Mouse (Mus musculus) heart, adult 2 months (tissue): Measurements from ENCODE around the gene Bcl9l. TPM values are rescaled to one million over a fixed set of nuclear protein-coding genes. Genes with fewer than 3 reads are reported as not detected.

Source experiments
- DNase-seq, 2 experiments: peaks; one replicate each; pipeline ENCODE4 v3.0.0; 2021
- H3K27ac ChIP-seq: fragments of 200-600 bp; 2 replicates; pipeline ENCODE4 v1.8.1; 2022
- H3K27me3 ChIP-seq: fragments of 200-500 bp; 2 replicates; pipeline ENCODE4 v1.6.1; 2012; ENCODE audit warnings: mild to moderate bottlenecking, low read length, inconsistent platforms, mixed read lengths; ENCODE audit not compliant: control insufficient read depth, insufficient read depth
- H3K36me3 ChIP-seq: fragments of 200-500 bp; 2 replicates; pipeline ENCODE4 v1.6.1; 2012; ENCODE audit warnings: low read length, inconsistent platforms; ENCODE audit not compliant: control insufficient read depth, insufficient read depth
- H3K4me1 ChIP-seq: fragments of 200-500 bp; 2 replicates; pipeline ENCODE4 v1.6.1; 2011; ENCODE audit warnings: low read length; ENCODE audit not compliant: control insufficient read depth, insufficient read depth
- H3K4me3 ChIP-seq: fragments of 200-600 bp; 2 replicates; pipeline ENCODE4 v1.8.1; 2022
- H3K79me2 ChIP-seq: fragments of 200-500 bp; replicated peaks from 2 replicates; pipeline ENCODE4 v1.6.1; 2012; ENCODE audit warnings: mild to moderate bottlenecking, inconsistent platforms, low read length, moderate library complexity, mixed read lengths; ENCODE audit not compliant: control insufficient read depth, insufficient read depth
- H3K9ac ChIP-seq: fragments of 200-500 bp; 2 replicates; pipeline ENCODE4 v1.6.1; 2012; ENCODE audit warnings: low read depth, mild to moderate bottlenecking, control low read depth, inconsistent platforms, low read length, mixed read lengths
- CTCF ChIP-seq: fragments of 200-600 bp; IDR thresholded peaks from 2 replicates; pipeline ENCODE4 v1.8.1; 2022; ENCODE audit warnings: antibody characterized with exemption, mild to moderate bottlenecking, moderate library complexity
- EP300 ChIP-seq: fragments of 200-500 bp; IDR thresholded peaks from 2 replicates; pipeline ENCODE4 v1.6.1; 2011; ENCODE audit warnings: low read depth, low read length, control low read depth; ENCODE audit not compliant: insufficient read depth
- POLR2A ChIP-seq: fragments of 200-500 bp; IDR thresholded peaks from 2 replicates; pipeline ENCODE4 v1.6.1; 2011; ENCODE audit warnings: mild to moderate bottlenecking, low read depth, low read length, control low read depth; ENCODE audit not compliant: insufficient read depth
- WGBS: fragments of 180-500 bp; shearing (Covaris S2); methylation state at CpG from one replicate; pipeline ENCODE4 v1.1.7; 2018; 5-methylcytosine and 5-hydroxymethylcytosine counted together
- intact Hi-C: fragments of 180-260 bp; cut with DNase I; formaldehyde crosslinking; loops from one replicate; pipeline ENCODE4 v1.15.1; 2025
- polyA plus RNA-seq: library from polyadenylated mRNA; depleted of rRNA; stranded (reverse); fragments of >200 nt; gene quantifications from 2 replicates; pipeline ENCODE4 v1.2.3, GENCODE M21; 2012
- total RNA-seq, 2 experiments: library from RNA; stranded (reverse); gene quantifications; 2 replicates each; pipeline ENCODE4 v1.2.3; 2021

The Bcl9l gene
- total and polyA plus RNA-seq, 3 experiments, result 21.5 to 58.7 (median 44.5) TPM

DNA sequence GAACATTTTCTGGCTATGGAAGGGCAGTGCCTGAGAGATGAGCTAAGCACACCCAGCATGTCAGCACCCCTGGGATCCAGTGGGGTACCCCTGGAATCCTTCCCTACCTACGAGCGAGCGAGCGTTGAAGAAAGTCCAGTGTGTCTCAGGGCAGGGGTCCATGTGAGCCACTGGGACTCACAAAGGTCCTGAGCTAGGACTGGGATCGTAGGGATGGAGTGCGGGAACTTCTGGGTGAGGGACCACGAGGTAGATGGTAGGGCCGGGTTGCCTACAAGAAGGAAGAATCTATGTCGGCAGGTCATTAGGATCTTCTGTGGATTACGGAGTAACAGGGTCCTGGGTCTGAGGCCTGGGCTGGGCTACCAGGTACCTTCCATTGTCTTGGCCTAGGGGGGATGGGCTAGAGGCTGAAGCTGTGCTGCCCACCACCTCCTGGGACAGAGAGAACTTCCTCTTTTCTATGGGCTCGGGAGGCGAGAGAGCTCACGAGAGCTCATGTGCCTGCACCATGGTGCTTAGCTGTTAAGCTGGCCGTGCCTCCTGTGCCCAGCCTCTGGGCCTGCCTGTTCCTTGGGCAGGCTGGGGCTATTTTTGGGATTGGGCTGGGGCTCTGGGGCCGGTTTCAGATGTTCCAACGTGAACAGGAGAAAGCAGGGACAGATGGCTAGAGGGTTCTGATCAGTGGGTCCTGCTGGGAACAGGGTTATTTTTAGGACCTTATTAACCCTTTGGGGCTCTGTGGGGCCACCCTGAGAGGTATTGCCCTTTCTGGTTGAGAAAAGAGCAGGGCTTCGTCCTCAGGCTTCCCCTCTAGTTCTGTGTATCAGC, 10.2 kb downstream of the Bcl9l start:
- intact Hi-C loops, result no loop called here
- no peaks in the 10 kb centered on the region for H3K79me2 ChIP-seq
- 55% methylated on average over 17 of the region's 17 CpGs for WGBS
- peak; percentile 54 to 71 for DNase-seq
- H3K4me3 ChIP-seq, result no peak overlapping the region; the same call in 1 of the 2 replicates
- TF ChIP-seq CTCF (no peak), POLR2A (peak; percentile 33; the same call in 1 of the 2 replicates)
- H3K27me3 ChIP-seq, result no peaks in the 10 kb centered on the region
- H3K27ac ChIP-seq, result peak overlapping the region; percentile 71
- peaks cover 5% of the 10 kb centered on the region for H3K36me3 ChIP-seq
- peak overlapping the region; percentile 2 for H3K9ac ChIP-seq
- peaks cover 54% of the 10 kb centered on the region for H3K4me1 ChIP-seq

DNA sequence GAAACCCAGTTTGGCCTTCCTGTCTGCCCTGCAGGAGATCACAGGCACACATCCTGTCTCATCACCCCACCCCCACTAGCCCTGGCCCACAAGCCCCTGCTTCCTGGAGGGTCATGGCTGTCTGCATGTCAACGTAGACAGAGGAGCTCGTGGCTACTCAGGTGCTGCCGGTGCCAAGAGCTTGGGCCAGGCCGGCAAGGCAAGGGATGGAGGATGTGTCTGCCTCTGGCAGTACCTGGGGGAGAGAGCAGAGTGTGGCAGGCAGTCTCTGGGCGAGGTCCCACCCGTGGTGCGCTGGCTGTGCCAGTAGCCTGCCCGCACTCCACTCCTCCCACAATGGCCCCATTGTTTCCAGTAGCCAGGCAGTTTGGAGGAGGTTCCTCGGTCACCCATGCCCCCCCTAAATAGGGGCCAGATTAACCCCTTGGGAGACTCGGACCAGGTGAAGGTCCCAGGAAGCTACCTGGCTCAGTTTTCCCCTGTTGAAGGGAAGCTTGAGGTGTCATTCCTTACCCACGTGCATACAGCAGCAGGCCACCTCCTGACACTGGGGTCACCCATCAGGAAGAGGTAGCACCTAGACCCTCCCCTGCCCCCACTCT, 11.7 kb downstream of the Bcl9l start:
- Histone ChIP-seq H3K79me2 (no peaks in the 10 kb centered on the region), H3K27ac (peak overlapping the region; percentile 71), H3K9ac (peak overlapping the region; percentile 28), H3K4me1 (peaks cover 45% of the 10 kb centered on the region), H3K36me3 (peaks cover 5% of the 10 kb centered on the region), H3K27me3 (no peaks in the 10 kb centered on the region), H3K4me3 (no peak overlapping the region; the same call in 1 of the 2 replicates)
- intact Hi-C loops, result no loop called here
- peak; percentile 54 to 63 for DNase-seq
- no peak for TF ChIP-seq POLR2A
- no peak for TF ChIP-seq EP300
- no peak for TF ChIP-seq CTCF
- WGBS, result 16% methylated on average over 11 of the region's 11 CpGs

DNA sequence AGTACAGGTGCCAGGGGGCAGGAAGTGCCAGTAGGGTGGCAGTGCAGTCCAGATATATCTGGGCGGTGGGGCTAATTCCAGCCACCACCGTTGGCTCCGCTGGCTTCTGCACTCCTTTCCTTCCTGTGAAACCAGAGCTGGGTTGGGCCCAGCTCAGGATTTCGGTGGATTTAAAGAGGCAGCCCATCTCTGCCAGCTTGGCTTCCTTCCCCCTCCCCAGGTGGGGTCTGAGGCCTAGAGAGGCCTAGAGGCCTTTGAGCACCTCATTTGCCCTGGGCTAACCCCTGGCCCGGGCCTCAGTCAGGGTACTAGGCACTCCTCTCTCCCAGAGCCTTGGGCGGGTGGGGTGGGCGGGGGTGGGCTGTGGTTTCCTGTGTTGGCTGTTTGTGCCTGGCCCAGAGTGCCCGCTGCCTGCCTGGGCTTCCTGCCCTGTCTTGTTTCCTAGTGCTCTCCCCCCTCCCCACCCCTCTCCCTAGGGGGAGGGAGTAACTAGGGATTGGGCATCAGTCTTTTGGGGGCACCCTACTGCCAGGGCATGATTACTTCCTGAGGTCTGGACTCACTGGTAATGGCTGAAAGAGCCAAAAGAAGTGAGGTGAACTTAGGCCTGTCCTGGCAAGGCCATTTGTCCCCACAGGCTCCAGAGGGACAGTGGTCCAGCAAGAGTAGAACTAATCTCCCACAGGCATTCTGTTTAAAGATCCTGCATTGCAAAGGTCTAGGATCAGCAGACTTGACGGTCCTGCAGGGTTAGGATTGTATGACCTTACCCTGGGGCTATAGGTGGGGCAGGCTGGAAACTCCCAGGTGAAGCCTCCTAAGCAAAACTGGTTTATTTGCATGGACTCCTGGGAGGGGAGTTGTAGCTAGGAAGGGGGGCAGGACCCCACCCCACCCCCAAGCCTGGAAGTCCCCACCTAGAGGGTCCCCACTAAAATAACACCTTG, 12.5 kb downstream of the Bcl9l start:
- Histone ChIP-seq H3K27ac (peak overlapping the region; percentile 71), H3K27me3 (no peaks in the 10 kb centered on the region), H3K79me2 (no peaks in the 10 kb centered on the region), H3K4me3 (no peak overlapping the region; the same call in 1 of the 2 replicates), H3K36me3 (peaks cover 5% of the 10 kb centered on the region), H3K9ac (peak overlapping the region; percentile 28), H3K4me1 (peaks cover 42% of the 10 kb centered on the region)
- 14% methylated on average over 9 of the region's 9 CpGs for WGBS
- intact Hi-C loops, result no loop called here
- TF ChIP-seq CTCF (no peak), EP300 (no peak), POLR2A (no peak)
- peak; percentile 50 to 59 for DNase-seq

DNA sequence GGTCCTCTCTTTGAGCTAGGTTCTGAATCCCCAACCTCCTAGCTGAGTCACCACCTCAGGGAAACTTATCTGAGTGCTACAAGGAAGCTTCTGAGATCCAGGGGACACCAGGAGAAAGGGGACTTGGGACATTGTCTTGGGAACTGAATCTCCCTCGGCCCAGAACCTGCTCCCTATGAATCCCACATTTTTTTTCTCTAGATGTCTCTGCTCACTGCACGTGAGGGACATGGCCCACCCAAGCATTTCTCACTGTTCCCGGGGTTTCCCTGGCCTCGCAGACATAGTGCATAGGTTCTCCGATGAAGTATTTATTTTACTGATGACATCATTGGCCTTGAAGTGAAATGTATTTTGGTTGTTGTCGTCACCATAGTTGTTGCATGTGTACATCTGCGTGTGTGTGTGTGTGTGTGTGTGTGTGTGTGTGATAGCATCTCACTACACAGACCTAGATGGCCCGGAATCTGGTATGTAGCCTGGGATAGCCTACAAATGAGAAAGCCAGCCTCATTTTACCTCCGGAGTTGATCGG, 13.3 kb downstream of the Bcl9l start:
- no peaks in the 10 kb centered on the region for H3K27me3 ChIP-seq
- peaks cover 5% of the 10 kb centered on the region for H3K36me3 ChIP-seq
- TF ChIP-seq EP300, result no peak
- no peak for TF ChIP-seq CTCF
- TF ChIP-seq POLR2A, result no peak
- no peaks in the 10 kb centered on the region for H3K79me2 ChIP-seq
- H3K4me3 ChIP-seq, result no peak overlapping the region
- intact Hi-C loops, result no loop called here
- H3K27ac ChIP-seq, result peak overlapping the region; percentile 71
- DNase-seq, result no peak
- H3K9ac ChIP-seq, result no peak overlapping the region
- H3K4me1 ChIP-seq, result peaks cover 43% of the 10 kb centered on the region
- 80% methylated on average over 10 of the region's 10 CpGs for WGBS

DNA sequence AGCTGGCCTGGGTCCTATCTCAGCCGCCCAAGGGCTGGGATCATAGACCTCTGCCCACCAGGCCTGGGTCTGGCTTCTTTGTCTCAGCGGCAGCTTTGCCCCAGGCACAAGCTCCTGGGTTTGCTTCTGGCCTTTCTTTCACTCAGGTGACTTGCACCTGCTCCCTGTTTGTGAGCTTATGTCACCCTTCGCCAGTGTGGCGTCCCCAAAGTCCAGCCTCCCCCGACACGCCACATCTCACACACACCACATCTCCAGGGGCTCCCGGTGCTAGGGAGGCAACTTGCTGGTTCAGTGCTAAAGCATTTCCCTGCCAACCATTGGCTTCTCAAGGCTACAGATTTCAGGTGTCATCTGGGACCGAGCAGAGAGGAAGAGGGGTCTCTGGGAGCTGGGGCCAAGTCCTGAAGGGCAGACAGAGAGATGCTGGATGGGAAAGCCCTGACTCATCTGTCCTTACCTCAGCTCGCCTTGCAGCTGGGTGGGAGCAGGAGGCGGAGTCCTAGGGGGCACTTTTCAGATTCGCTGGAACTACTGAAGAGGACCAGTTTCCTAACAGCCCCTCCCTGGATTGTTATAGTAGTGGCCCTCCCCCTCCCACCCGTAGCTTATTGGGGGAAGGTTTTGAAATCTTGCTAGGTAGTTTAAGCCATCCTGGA, 14.3 kb downstream of the Bcl9l start:
- H3K27ac ChIP-seq, result peak overlapping the region; percentile 20
- H3K36me3 ChIP-seq, result peaks cover 5% of the 10 kb centered on the region
- DNase-seq, result peak in 1 of 2 experiments; percentile 22
- H3K4me3 ChIP-seq, result no peak overlapping the region
- no peaks in the 10 kb centered on the region for H3K79me2 ChIP-seq
- intact Hi-C loops, result no loop called here
- no peak for TF ChIP-seq CTCF
- no peak for TF ChIP-seq EP300
- no peak for TF ChIP-seq POLR2A
- no peak overlapping the region for H3K9ac ChIP-seq
- no peaks in the 10 kb centered on the region for H3K27me3 ChIP-seq
- WGBS, result 64% methylated on average over 12 of the region's 12 CpGs
- H3K4me1 ChIP-seq, result peaks cover 44% of the 10 kb centered on the region
